Mouse (Mus musculus): ENCODE measurements at regions not wholly inside any gene's neighbourhood (a gene's known extent, or its start where the extent isn't known, plus 50 kb on each side); places are given as distances from the start of the nearest gene placed in this dataset.
"Not testable (repeated sequence)": the region's sequence is repeated elsewhere in the genome, so short reads cannot be mapped to it uniquely, and the experiment has no call there.

DNA sequence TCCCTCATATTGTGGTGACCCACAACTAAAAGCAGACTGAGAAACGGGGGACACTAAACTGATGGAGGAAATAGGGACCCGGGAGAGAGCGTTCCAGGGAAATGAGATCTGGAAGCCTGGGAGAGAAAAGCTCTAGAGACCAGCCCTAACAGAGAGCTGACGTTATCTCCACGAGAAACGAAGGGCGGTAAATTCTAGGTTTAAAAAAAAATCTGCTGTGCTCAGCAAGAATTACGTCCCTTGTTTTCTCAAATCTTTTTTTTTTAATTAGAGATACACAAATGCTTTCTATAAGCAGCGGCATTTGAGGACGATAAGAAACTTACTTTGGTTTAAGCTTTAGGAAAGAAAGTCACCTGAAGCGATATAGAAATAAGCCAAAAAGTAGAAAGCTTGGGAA lies 145.7 kb downstream of the Cand1 start:
- H3K4me1 ChIP-seq: no peaks in the 10 kb centered on the region
- H3K27ac ChIP-seq (replicated peaks): no peak overlapping the region
- no peak overlapping the region for H3K4me3 ChIP-seq (replicated peaks)
- no peak for ATAC-seq (ENCODE audit: low FRiP score)
- no peak overlapping the region for H3K9ac ChIP-seq (replicated peaks)
- no peaks in the 10 kb centered on the region for H3K36me3 ChIP-seq
- no peak overlapping the region for H3K4me2 ChIP-seq
- H3K9me3 ChIP-seq (replicated peaks): no peaks in the 10 kb centered on the region
- H3K27me3 ChIP-seq (replicated peaks): no peaks in the 10 kb centered on the region
- 87% methylated on average over 11 of the region's 11 CpGs for WGBS

GRCm38 (mm10) chr10:119087886-119088285 lies 152.0 kb downstream of the Cand1 start:
- Histone ChIP-seq H3K9me3 (replicated peaks) (no peaks in the 10 kb centered on the region), H3K27ac (replicated peaks) (no peak overlapping the region), H3K4me3 (replicated peaks) (no peak overlapping the region), H3K27me3 (replicated peaks) (no peaks in the 10 kb centered on the region), H3K4me1 (no peaks in the 10 kb centered on the region), H3K36me3 (no peaks in the 10 kb centered on the region), H3K9ac (replicated peaks) (no peak overlapping the region), H3K4me2 (no peak overlapping the region)
- no peak for ATAC-seq (ENCODE audit: low FRiP score)
- 93% methylated on average over 4 of the region's 4 CpGs for WGBS

DNA sequence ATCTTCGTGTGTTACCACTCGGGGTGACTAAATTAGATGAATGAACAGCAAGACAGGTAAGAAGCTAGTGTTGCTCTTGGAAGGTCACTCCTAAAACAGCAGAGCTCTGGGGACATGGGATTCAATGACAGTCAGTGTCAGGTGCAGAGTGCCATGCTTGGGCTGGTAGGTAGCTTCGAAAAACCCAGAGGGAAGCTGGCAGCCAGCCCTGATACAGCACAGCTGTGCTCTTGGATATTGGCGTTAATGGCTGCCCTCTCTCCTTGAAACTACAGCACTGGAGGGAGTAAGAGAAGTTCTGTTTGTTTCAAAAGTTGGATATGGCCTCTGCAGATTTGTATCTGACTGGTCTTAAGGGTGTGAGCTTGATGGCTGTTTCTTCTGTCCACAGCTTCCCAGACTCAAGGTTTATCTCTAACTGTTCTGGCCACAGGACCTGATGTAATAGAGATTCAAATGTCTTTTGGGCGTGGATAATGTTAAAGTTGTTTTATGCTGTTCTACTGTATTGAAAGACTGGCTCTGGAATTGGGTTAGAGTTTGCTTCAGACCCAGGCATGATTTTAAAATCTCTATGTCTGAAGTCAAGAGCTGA lies 152.7 kb downstream of the Cand1 start:
- ATAC-seq (ENCODE audit: low FRiP score): no peak
- no peaks in the 10 kb centered on the region for H3K9me3 ChIP-seq (replicated peaks)
- WGBS: 87% methylated on average over 5 of the region's 5 CpGs

DNA sequence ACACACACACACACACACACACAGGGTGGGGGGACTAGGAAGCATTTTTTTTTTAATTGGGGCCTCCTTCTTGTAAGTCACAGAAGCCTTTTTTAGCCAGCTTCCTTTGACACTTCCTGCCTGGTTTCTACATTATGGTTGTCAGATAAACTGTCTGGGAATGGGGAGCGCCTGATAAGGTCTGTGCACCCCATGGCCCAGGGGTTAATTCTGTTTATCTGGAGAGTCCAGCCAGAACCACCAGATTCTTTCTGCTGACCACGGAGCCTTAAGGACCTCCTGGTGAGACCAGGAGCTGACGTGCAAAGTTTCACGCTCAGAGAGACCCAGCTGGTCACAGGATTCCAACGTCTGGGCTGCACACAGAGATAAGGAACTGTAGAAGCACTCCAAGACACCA lies 153.4 kb downstream of the Cand1 start:
- H3K4me1 ChIP-seq: no peaks in the 10 kb centered on the region
- WGBS: 71% methylated on average over 5 of the region's 5 CpGs

More for the DNA sequence above, 152.7 kb downstream of the Cand1 start:
- Histone ChIP-seq H3K4me3 (replicated peaks) (no peak overlapping the region), H3K4me1 (no peaks in the 10 kb centered on the region), H3K27ac (replicated peaks) (no peak overlapping the region), H3K9ac (replicated peaks) (no peak overlapping the region), H3K36me3 (no peaks in the 10 kb centered on the region), H3K4me2 (no peak overlapping the region), H3K27me3 (replicated peaks) (no peaks in the 10 kb centered on the region)

DNA sequence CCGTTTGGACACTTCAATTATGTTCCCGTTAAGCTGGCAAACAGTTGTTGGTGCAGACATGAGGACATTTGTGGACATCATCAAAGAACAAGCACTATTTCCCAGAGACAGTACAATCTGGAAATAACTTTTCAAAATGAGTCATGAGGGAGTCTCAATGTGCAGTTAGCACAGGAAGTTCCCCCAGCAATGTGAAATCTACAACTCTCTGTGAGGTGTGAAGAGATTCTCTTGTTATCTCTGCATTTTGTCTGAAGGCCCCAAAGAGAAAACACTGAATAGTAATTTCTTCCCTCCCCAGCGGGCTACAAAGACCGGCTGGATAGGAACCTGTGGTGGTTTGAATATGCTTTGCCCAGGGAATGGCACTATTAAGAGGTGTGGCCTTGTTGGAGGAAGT lies 156.4 kb downstream of the Cand1 start:
- WGBS: 75% methylated on average over 4 of the region's 4 CpGs
- no peaks in the 10 kb centered on the region for H3K27me3 ChIP-seq (replicated peaks)
- H3K9me3 ChIP-seq (replicated peaks): no peaks in the 10 kb centered on the region
- ATAC-seq (ENCODE audit: low FRiP score): no peak
- H3K4me1 ChIP-seq: peaks cover 5% of the 10 kb centered on the region; the same call in 1 of the 2 replicates
- H3K4me3 ChIP-seq (replicated peaks): no peak overlapping the region
- H3K4me2 ChIP-seq: no peak overlapping the region
- H3K36me3 ChIP-seq: no peaks in the 10 kb centered on the region
- H3K27ac ChIP-seq (replicated peaks): no peak overlapping the region
- H3K9ac ChIP-seq (replicated peaks): no peak overlapping the region

More for the DNA sequence above, 153.4 kb downstream of the Cand1 start:
- Histone ChIP-seq H3K36me3 (no peaks in the 10 kb centered on the region), H3K27me3 (replicated peaks) (no peaks in the 10 kb centered on the region), H3K27ac (replicated peaks) (no peak overlapping the region), H3K9me3 (replicated peaks) (no peaks in the 10 kb centered on the region), H3K4me3 (replicated peaks) (no peak overlapping the region), H3K4me2 (no peak overlapping the region), H3K9ac (replicated peaks) (no peak overlapping the region)
- no peak for ATAC-seq (ENCODE audit: low FRiP score)

DNA sequence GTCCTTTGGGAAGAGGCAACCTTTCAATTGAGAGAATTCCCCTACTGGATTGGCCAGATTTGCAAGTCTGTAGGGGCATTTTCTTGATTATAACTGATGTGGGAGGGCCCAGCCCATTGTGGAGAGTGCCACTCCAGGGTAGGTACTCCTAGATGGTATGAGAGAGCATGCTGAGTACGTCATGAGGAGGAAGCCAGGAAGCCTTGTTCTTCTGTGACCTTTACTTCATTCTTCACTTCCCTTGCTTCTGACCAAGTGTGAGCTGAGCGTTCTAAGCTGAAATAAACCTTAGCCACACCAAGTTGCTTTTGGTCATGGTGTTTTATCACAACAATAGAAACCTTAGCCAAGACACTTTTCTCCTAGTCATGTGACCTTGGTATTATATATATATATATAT lies 157.0 kb downstream of the Cand1 start:
- Histone ChIP-seq H3K4me1 (peaks cover 5% of the 10 kb centered on the region; the same call in 1 of the 2 replicates), H3K9me3 (replicated peaks) (no peaks in the 10 kb centered on the region), H3K4me3 (replicated peaks) (no peak overlapping the region), H3K27ac (replicated peaks) (no peak overlapping the region), H3K36me3 (no peaks in the 10 kb centered on the region), H3K9ac (replicated peaks) (no peak overlapping the region), H3K4me2 (no peak overlapping the region), H3K27me3 (replicated peaks) (no peaks in the 10 kb centered on the region)
- ATAC-seq (ENCODE audit: low FRiP score): no peak
- WGBS: 84% methylated on average over 2 of the region's 2 CpGs

DNA sequence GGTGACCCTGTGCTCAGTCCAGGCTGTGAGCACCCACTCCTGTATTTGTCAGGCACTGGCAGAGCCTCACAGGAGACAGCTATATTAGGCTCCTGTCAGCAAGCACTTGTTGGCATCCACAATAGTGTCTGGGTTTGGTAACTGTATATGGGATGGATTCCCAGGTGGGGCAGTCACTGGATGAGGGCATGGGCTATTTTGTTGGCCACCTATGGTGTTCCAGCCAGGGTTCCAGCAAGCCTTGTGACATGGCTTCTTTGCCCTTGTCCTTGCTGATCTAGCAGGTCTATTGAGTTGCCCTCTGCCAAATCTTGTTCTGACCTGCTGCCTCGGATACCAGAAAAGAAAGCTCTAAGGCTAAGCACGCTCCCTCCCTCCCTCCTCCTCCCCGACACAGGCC lies 158.1 kb downstream of the Cand1 start:
- not testable (repeated sequence) for H3K36me3 ChIP-seq; H3K4me2 ChIP-seq; H3K27ac ChIP-seq (replicated peaks); H3K4me3 ChIP-seq (replicated peaks); H3K27me3 ChIP-seq (replicated peaks); ATAC-seq (ENCODE audit: low FRiP score); H3K9me3 ChIP-seq (replicated peaks); H3K9ac ChIP-seq (replicated peaks); H3K4me1 ChIP-seq
- 89% methylated on average over 3 of the region's 3 CpGs for WGBS

GRCm38 (mm10) chr10:119076100-119076566 lies 163.7 kb downstream of the Cand1 start:
- Histone ChIP-seq H3K27me3 (replicated peaks) (no peaks in the 10 kb centered on the region), H3K4me3 (replicated peaks) (no peak overlapping the region), H3K4me2 (peak overlapping the region; percentile 11), H3K27ac (replicated peaks) (no peak overlapping the region), H3K36me3 (no peaks in the 10 kb centered on the region), H3K9ac (replicated peaks) (no peak overlapping the region), H3K9me3 (replicated peaks) (no peaks in the 10 kb centered on the region), H3K4me1 (peaks cover 13% of the 10 kb centered on the region)
- WGBS: 11% methylated on average over 12 of the region's 12 CpGs
- no peak for ATAC-seq (ENCODE audit: low FRiP score)

DNA sequence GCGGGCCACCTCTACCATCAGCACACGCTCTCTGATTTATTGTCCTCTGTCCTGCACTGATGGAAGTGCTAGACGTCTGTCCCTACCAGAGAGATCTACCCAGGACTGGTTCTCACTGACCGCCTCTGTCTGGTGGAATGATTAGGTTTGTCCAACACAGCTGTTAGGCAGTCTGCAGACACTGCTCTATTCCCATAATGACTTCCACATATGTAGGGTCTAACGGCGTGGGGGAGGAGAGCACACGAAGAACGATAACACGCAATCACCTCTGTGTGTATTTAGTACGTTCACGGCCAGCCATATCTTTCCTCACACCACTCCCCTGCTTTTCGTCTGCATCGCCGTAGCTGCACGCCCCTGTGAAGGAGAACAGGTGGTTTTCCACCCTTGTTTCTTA lies 165.0 kb downstream of the Cand1 start:
- H3K27me3 ChIP-seq (replicated peaks): no peaks in the 10 kb centered on the region
- no peak overlapping the region for H3K4me3 ChIP-seq (replicated peaks)
- ATAC-seq (ENCODE audit: low FRiP score): no peak
- no peaks in the 10 kb centered on the region for H3K36me3 ChIP-seq
- H3K4me2 ChIP-seq: no peak overlapping the region
- H3K27ac ChIP-seq (replicated peaks): no peak overlapping the region
- no peaks in the 10 kb centered on the region for H3K9me3 ChIP-seq (replicated peaks)
- H3K9ac ChIP-seq (replicated peaks): no peak overlapping the region
- 84% methylated on average over 15 of the region's 15 CpGs for WGBS
- peaks cover 13% of the 10 kb centered on the region for H3K4me1 ChIP-seq

DNA sequence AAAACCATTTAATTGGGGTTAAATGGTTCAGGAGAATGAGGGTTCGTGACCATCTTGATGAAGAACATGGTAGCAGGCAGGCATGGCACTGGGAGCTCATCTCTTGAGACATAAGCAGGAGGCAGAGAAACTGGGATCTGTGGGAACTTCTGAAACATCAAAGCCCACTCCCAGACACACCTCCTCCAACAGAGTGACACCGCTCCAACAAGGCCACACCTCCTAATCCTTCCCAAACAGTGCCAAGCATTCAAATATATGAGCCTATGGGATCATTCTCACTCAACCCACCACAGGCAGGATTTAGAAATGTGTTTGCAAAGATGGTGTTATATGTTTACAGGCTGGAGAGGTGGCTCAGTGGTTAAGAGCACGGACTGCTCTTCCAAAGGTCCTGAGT lies 165.9 kb downstream of the Cand1 start:
- 97% methylated on average over 3 of the region's 3 CpGs for WGBS
- Histone ChIP-seq H3K36me3 (no peaks in the 10 kb centered on the region), H3K4me1 (peaks cover 10% of the 10 kb centered on the region), H3K4me2 (no peak overlapping the region), H3K27me3 (replicated peaks) (no peaks in the 10 kb centered on the region), H3K4me3 (replicated peaks) (no peak overlapping the region), H3K27ac (replicated peaks) (no peak overlapping the region), H3K9ac (replicated peaks) (no peak overlapping the region), H3K9me3 (replicated peaks) (no peaks in the 10 kb centered on the region)
- no peak for ATAC-seq (ENCODE audit: low FRiP score)

- Histone ChIP-seq H3K9ac (replicated peaks) (no peak overlapping the region), H3K4me3 (replicated peaks) (no peak overlapping the region), H3K27ac (replicated peaks) (no peak overlapping the region), H3K4me2 (no peak overlapping the region), H3K27me3 (replicated peaks) (no peaks in the 10 kb centered on the region), H3K9me3 (replicated peaks) (no peaks in the 10 kb centered on the region), H3K36me3 (no peaks in the 10 kb centered on the region), H3K4me1 (peaks cover 9% of the 10 kb centered on the region)
- WGBS: 86% methylated on average over 11 of the region's 11 CpGs
- no peak for ATAC-seq (ENCODE audit: low FRiP score)
These were observed 170.4 kb downstream of the Cand1 start for GRCm38 (mm10) chr10:119069410-119069809.

- no peak overlapping the region for H3K9ac ChIP-seq (replicated peaks)
- H3K36me3 ChIP-seq: no peaks in the 10 kb centered on the region
- no peak for ATAC-seq (ENCODE audit: low FRiP score)
- H3K9me3 ChIP-seq (replicated peaks): no peaks in the 10 kb centered on the region
- H3K4me1 ChIP-seq: peaks cover 9% of the 10 kb centered on the region
- no peak overlapping the region for H3K27ac ChIP-seq (replicated peaks)
- no peak overlapping the region for H3K4me3 ChIP-seq (replicated peaks)
- no peak overlapping the region for H3K4me2 ChIP-seq
- WGBS: 88% methylated on average over 6 of the region's 6 CpGs
- H3K27me3 ChIP-seq (replicated peaks): no peaks in the 10 kb centered on the region
These were observed 172.0 kb downstream of the Cand1 start for GRCm38 (mm10) chr10:119067838-119068237.

DNA sequence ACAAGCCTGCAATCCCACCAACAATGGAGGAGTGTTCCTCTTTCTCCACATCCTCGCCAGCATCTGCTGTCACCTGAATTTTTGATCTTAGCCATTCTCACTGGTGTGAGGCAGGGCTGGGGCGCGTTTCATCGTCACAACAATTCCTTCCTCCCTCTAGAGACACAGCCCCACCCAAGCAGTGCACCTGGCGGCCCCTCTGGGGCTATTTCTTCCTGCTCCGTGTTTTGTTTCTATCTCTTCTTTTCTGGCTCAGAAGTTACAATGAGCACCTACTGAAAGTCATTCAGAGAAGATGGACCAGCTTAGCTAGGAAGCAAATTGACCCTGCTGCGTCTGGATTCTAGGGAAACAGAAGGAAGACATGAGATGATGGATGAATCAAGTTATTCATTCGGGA lies 172.5 kb downstream of the Cand1 start:
- Histone ChIP-seq H3K27me3 (replicated peaks) (no peaks in the 10 kb centered on the region), H3K27ac (replicated peaks) (no peak overlapping the region), H3K9me3 (replicated peaks) (no peaks in the 10 kb centered on the region), H3K36me3 (no peaks in the 10 kb centered on the region), H3K4me3 (replicated peaks) (no peak overlapping the region), H3K4me2 (no peak overlapping the region), H3K9ac (replicated peaks) (no peak overlapping the region), H3K4me1 (peaks cover 9% of the 10 kb centered on the region)
- ATAC-seq (ENCODE audit: low FRiP score): no peak
- 90% methylated on average over 8 of the region's 8 CpGs for WGBS

Measured in neural tube, embryonic 15.5 days (tissue).